Mouse (Mus musculus) kidney, postnatal 0 days (tissue): ENCODE measurements around the gene Fgfr2. TPM values are rescaled to one million over a fixed set of nuclear protein-coding genes. Genes with fewer than 3 reads are reported as not detected.

ENCODE experiments used
- ATAC-seq: fragments of 200-750 bp; cut with Nextera tagmentation; replicated peaks from 2 replicates; pipeline ENCODE4 v1.8.0; 2017; ENCODE audit warnings: low read depth, moderate number of reproducible peaks, moderate TSS enrichment, moderate library complexity; ENCODE audit not compliant: low FRiP score
- DNase-seq: peaks from one replicate; pipeline ENCODE4 v3.0.0-alpha.2; 2016; ENCODE audit warnings: low spot score
- H3K27ac ChIP-seq: fragments of 300-500 bp; sonication (generic); 2 replicates; pipeline ENCODE4 v1.5.1; 2014; ENCODE audit warnings: mild to moderate bottlenecking
- H3K27me3 ChIP-seq: fragments of 300-500 bp; sonication (generic); 2 replicates; pipeline ENCODE4 v1.6.1; 2014; ENCODE audit warnings: low read length, mixed read lengths; ENCODE audit not compliant: insufficient read depth
- H3K36me3 ChIP-seq: fragments of 300-500 bp; sonication (generic); 2 replicates; pipeline ENCODE4 v1.6.1; 2014; ENCODE audit warnings: low read length, mixed read lengths; ENCODE audit not compliant: insufficient read depth
- H3K4me1 ChIP-seq: fragments of 300-500 bp; sonication (generic); replicated peaks from 2 replicates; pipeline ENCODE4 v1.6.1; 2014; ENCODE audit warnings: antibody characterized with exemption, low read length, mixed read lengths; ENCODE audit not compliant: insufficient read depth
- H3K4me2 ChIP-seq: fragments of 300-500 bp; sonication (generic); 2 replicates; pipeline ENCODE4 v1.6.1; 2014; ENCODE audit warnings: mild to moderate bottlenecking, low read length, moderate library complexity, mixed read lengths
- H3K4me3 ChIP-seq: fragments of 300-500 bp; sonication (generic); replicated peaks from 2 replicates; pipeline ENCODE4 v1.5.1; 2014; ENCODE audit warnings: low read depth, low read length
- H3K9ac ChIP-seq: fragments of 300-500 bp; sonication (generic); 2 replicates; pipeline ENCODE4 v1.6.1; 2014; ENCODE audit warnings: low read depth, low read length
- H3K9me3 ChIP-seq: fragments of 300-500 bp; sonication (generic); replicated peaks from 2 replicates; pipeline ENCODE4 v1.6.1; 2016; ENCODE audit warnings: low read length, inconsistent platforms, mixed read lengths
- CTCF ChIP-seq: IDR thresholded peaks from 2 replicates; pipeline ENCODE4 v1.5.1; 2016; ENCODE audit warnings: antibody characterized with exemption, low read depth, mild to moderate bottlenecking, moderate library complexity
- WGBS: fragments of 180-500 bp; shearing (Covaris S2); extraction: QIAGEN DNeasy Blood & Tissue Kit; methylation state at CpG from one replicate; pipeline ENCODE4 v1.1.7; 2014; 5-methylcytosine and 5-hydroxymethylcytosine counted together
- polyA plus RNA-seq: library from polyadenylated mRNA; unstranded; fragments of >200 nt; fragmentation: Nextera tagmentation; extraction: Ambion mirVana; gene quantifications from 2 replicates; pipeline ENCODE4 v1.2.1, GENCODE M21; 2015

Gene Fgfr2
- polyA plus RNA-seq, 1 experiment from 2014 or later = 79.8 TPM

GRCm38 (mm10) chr7:130645332-130645993, 2477.7 kb downstream of the Fgfr2 start:
- H3K27ac ChIP-seq = peak overlapping the region; percentile 95
- no peak for TF ChIP-seq CTCF
- ATAC-seq (peak; percentile 23; the same call in 1 of the 2 replicates), DNase-seq (peak; percentile 71)
- WGBS = 6% methylated on average over 15 of the region's 15 CpGs
- no peaks in the 10 kb centered on the region for H3K36me3 ChIP-seq
- H3K4me2 ChIP-seq = peak overlapping the region; percentile 98
- H3K9ac ChIP-seq = peak overlapping the region; percentile 84
- no peaks in the 10 kb centered on the region for H3K9me3 ChIP-seq
- 0 out of 2 replicates have a peak, but pooled peaks cover 9% of the 10 kb centered on the region for H3K4me1 ChIP-seq
- H3K27me3 ChIP-seq = no peaks in the 10 kb centered on the region
- peak overlapping the region; percentile 63 for H3K4me3 ChIP-seq

GRCm38 (mm10) chr7:130640681-130641080, 2482.5 kb downstream of the Fgfr2 start:
- H3K27ac ChIP-seq = no peak overlapping the region
- no peak overlapping the region for H3K4me2 ChIP-seq
- H3K9me3 ChIP-seq = no peaks in the 10 kb centered on the region
- no peak overlapping the region for H3K4me3 ChIP-seq
- DNase-seq (no peak), ATAC-seq (no peak)
- 81% methylated on average over 9 of the region's 9 CpGs for WGBS
- no peak overlapping the region for H3K9ac ChIP-seq
- TF ChIP-seq CTCF = no peak
- H3K4me1 ChIP-seq = 0 out of 2 replicates have a peak, but pooled peaks cover 6% of the 10 kb centered on the region
- no peaks in the 10 kb centered on the region for H3K27me3 ChIP-seq
- H3K36me3 ChIP-seq = no peaks in the 10 kb centered on the region

- ATAC-seq (no peak), DNase-seq (peak; percentile 51)
- no peak overlapping the region for H3K4me3 ChIP-seq
- H3K36me3 ChIP-seq = no peaks in the 10 kb centered on the region
- TF ChIP-seq CTCF = no peak
- H3K27ac ChIP-seq = no peak overlapping the region
- H3K9me3 ChIP-seq = no peaks in the 10 kb centered on the region
- H3K27me3 ChIP-seq = no peaks in the 10 kb centered on the region
- no peak overlapping the region for H3K4me2 ChIP-seq
- WGBS = 17% methylated on average over 6 of the region's 6 CpGs
- no peak overlapping the region for H3K9ac ChIP-seq
- peaks cover 8% of the 10 kb centered on the region; the same call in 1 of the 2 replicates for H3K4me1 ChIP-seq
These were observed 2485.3 kb downstream of the Fgfr2 start for GRCm38 (mm10) chr7:130637811-130638210.

- H3K9ac ChIP-seq = no peak overlapping the region
- H3K36me3 ChIP-seq = no peaks in the 10 kb centered on the region
- DNase-seq = no peak
- H3K4me3 ChIP-seq = no peak overlapping the region
- peaks cover 13% of the 10 kb centered on the region; the same call in 1 of the 2 replicates for H3K4me1 ChIP-seq
- H3K27me3 ChIP-seq = no peaks in the 10 kb centered on the region
- no peak for ATAC-seq
- 84% methylated on average over 4 of the region's 4 CpGs for WGBS
- H3K9me3 ChIP-seq = no peaks in the 10 kb centered on the region
- H3K4me2 ChIP-seq = no peak overlapping the region
- no peak for TF ChIP-seq CTCF
- no peak overlapping the region for H3K27ac ChIP-seq
These were observed 2486.2 kb downstream of the Fgfr2 start for GRCm38 (mm10) chr7:130636902-130637301.

- Histone ChIP-seq H3K36me3 (no peaks in the 10 kb centered on the region), H3K4me2 (no peak overlapping the region), H3K27ac (no peak overlapping the region), H3K9ac (no peak overlapping the region), H3K4me1 (peaks cover 18% of the 10 kb centered on the region; the same call in 1 of the 2 replicates), H3K9me3 (no peaks in the 10 kb centered on the region), H3K27me3 (no peaks in the 10 kb centered on the region), H3K4me3 (no peak overlapping the region)
- no peak for TF ChIP-seq CTCF
- ATAC-seq (no peak), DNase-seq (no peak)
- WGBS = 67% methylated on average over 3 of the region's 3 CpGs
These were observed 2486.9 kb downstream of the Fgfr2 start for GRCm38 (mm10) chr7:130636274-130636673.

GRCm38 (mm10) chr7:130635212-130635611, 2487.9 kb downstream of the Fgfr2 start:
- no peak for TF ChIP-seq CTCF
- ATAC-seq = no peak
- 42% methylated on average over 7 of the region's 7 CpGs for WGBS

More at GRCm38 (mm10) chr7:130635212-130635611, 2487.9 kb downstream of the Fgfr2 start:
- Histone ChIP-seq H3K9me3 (no peaks in the 10 kb centered on the region), H3K4me1 (peaks cover 18% of the 10 kb centered on the region; the same call in 1 of the 2 replicates), H3K4me3 (no peak overlapping the region), H3K4me2 (no peak overlapping the region), H3K36me3 (no peaks in the 10 kb centered on the region), H3K27me3 (no peaks in the 10 kb centered on the region), H3K27ac (no peak overlapping the region), H3K9ac (no peak overlapping the region)
- no peak for DNase-seq
